Mouse (Mus musculus) left cerebral cortex, postnatal 36 days (tissue): ENCODE measurements at regions not wholly inside any gene's neighbourhood (a gene's known extent, or its start where the extent isn't known, plus 50 kb on each side); places are given as distances from the start of the nearest gene placed in this dataset.

Experiments
- DNase-seq, 2 experiments: peaks; one replicate each; pipeline ENCODE4 v3.0.0; 2021 to 2022; ENCODE audit warnings: low spot score in 2 of 2, mixed read lengths in 1 of 2
- intact Hi-C: fragments of 180-260 bp; cut with DNase I; formaldehyde crosslinking; loops from one replicate; pipeline ENCODE4 v1.15.1; 2025

DNA sequence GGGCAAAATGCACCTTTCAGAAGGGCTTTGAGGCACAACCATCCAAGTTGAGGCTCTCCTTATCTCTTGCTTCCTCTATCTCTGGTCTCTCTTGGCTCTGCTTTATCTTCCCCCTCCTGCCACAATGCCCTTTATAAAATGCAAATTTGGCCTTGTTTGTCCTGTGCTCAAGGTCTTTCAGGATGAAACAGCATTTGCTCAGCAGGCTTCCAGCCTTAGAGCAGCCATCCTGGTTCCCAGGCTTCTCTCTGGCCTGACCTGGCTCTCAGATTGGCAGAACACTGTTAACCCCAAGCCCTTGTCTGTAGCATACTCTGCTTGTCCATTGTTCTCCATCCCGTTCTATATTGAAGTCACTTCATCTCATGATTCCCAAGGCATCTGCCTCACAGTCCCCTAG lies 579.3 kb downstream of the Tmem182 start:
- intact Hi-C loops, result no loop called here
- DNase-seq, result no peak

GRCm38 (mm10) chr1:41386435-41386834 lies 581.0 kb downstream of the Tmem182 start:
- intact Hi-C loops, result no loop called here
- no peak for DNase-seq

- DNase-seq, result peak; percentile 5 to 24
- intact Hi-C loops, result no loop called here
Observed at GRCm38 (mm10) chr1:41390102-41390884, 584.9 kb downstream of the Tmem182 start.

DNA sequence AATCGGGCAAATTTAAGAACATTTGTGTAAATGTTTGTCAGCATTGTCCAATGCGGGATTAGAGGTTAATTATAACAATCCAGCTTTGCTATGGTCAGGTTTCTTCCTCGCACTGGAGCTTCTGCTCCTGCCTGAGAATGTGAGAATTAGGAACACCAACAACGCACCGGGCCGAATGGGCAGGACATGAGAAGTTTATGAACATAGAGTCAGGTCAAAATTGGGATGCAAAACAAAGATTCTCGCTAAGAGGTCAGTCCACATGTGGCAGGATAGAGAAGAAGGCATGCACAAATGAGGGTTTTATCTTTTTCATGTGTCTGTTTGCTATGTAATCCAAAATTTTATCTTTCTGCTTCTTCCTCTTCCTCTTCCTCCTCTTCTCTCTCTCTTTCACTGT lies 585.7 kb downstream of the Tmem182 start:
- intact Hi-C loops, result no loop called here

DNA sequence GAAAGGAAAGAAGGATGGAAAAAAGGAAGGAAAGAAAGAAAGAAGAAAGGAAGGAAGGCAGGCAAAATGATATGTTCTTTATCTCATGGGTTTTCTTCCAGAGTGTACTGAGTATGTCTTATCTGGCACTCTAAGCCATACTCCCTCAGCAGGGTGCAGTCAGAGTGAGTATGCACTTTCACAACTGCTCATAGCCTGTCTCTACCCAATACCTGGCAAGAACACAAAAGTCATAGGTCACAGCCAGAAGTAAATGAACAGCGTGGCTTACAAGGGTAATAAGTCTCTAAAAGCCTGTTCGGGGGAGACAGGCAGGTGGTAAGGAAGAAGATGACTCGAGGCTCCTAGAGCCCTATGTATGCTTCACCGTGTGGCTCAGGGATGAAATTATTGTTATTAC lies 587.9 kb downstream of the Tmem182 start:
- DNase-seq, result no peak
- intact Hi-C loops, result no loop called here

More for the DNA sequence above, 585.7 kb downstream of the Tmem182 start:
- no peak for DNase-seq

DNA sequence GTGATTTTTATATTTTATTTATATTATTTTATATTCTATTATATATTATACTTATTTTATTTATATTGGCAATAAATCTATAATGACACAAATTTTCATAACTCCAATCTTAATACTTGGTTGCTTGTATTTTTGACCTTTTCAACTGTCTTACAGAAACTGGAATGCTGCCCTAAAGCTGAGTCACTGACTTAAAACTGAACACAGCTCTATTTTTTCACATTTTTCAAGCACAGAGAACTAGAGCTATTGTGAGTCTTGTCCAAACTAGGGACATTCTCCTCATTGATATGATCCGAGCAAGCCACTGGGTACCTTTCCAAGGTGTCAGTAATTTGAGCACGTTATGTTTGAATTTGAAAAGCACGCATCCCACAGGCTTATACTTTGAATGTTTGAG lies 589.7 kb downstream of the Tmem182 start:
- DNase-seq, result no peak
- intact Hi-C loops, result no loop called here

DNA sequence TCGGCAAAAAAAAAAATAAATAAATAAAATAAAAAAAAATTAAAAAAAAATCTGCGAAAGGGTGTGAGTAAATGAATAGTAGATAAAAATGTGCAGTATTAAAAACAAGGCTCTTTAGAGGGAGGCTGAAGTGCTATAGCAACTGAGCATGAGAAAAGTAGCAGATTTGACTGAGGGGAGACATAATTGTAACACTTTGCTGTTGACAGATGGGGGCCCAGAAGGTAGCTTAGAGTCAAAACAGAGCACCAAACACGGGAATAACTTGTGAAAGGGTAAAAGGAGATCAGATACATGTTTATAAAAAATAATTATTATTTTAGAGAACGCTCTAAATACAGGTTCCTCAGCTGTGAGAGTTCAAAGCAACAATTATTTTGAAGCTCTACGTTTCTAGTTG lies 605.1 kb downstream of the Tmem182 start:
- intact Hi-C loops, result no loop called here
- no peak for DNase-seq

- DNase-seq, result no peak
- intact Hi-C loops, result no loop called here
Observed at GRCm38 (mm10) chr1:41411641-41412040, 606.2 kb downstream of the Tmem182 start.

- no peak for DNase-seq
- intact Hi-C loops, result no loop called here
Observed at GRCm38 (mm10) chr1:41412078-41412477, 606.7 kb downstream of the Tmem182 start.

DNA sequence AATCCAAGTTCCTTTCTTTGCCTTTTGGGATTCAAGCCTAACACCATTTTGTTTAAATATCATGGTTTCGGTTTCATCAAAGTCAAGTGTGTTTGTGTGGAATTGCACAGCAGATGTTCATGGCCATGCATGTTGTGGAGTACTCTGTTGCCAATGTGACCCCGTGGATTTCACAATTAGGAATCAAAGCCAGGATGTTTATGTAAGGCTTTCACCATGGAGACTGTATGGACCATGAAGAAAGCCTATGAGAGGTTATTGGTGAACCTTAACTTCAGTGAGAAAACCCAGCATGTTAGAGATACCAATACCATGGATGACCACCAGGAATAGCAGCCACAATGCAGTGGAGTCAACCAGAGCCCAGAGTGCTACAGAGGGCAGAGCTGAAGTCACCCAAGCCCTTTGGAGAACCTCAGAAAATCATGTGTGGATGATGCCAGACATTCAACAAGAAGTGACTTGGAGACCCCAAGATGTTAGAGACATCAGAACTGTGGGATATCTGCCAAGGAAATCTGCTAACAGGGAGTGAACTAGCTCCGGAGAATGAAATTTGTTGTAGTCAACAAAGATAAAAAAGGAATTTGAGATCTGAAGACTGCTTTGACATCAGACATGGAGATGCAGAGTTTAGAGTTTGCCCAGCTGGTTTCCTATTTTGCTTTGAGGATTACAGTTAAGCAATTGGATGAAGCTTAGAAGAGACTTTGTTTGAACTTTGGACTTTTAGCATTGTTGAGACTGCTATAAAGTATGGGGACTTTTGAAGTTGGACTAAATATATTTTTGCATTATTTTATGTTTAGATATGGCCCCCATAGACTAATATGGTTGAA lies 615.3 kb downstream of the Tmem182 start:
- intact Hi-C loops, result no loop called here
- no peak for DNase-seq

DNA sequence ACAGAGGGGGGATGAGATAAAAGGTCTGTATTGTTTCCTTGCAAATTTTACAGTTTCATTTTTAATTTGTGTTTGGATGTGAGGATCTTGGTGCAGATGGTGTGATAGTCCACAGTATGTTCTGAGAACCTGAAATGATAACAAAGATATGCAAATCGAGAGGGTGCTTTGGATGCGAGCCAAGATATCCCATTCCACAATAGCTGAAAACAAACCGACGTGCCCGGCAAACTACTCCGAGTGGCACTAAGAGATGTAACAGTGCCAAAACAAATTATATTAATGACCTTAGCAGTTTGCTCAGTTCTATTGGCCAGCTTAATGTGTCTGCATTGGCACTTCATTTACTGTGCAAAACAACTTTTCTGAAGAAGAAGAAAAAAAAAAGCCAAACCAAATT lies 622.5 kb downstream of the Tmem182 start:
- DNase-seq, result no peak
- intact Hi-C loops, result no loop called here

DNA sequence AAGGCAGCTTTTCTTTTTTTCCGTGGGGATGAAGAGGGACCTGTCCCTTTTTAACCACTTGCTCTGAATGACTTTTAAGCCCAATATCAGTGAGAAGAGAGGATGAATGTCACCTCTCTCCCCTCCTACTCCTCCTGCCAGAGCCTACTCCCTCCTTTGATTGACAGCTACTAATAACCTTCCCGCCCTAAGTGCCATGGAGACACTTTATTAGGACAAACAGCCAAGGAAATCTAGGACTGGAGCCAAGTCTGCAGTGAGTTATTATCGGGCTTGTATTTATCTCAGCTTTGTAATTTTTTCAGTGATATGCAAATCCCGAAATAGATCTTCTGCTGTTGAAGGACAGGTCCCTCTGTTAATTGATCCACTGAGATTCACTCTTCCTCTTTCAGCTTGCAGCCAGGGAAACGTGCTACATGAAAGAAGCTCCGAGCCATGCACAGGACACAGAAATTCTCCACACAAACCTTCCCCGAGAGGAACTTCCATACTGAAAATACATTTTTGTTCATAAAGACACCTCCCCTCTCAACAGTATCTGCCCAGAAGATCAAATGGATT lies 625.8 kb downstream of the Tmem182 start:
- intact Hi-C loops, result no loop called here
- no peak for DNase-seq

DNA sequence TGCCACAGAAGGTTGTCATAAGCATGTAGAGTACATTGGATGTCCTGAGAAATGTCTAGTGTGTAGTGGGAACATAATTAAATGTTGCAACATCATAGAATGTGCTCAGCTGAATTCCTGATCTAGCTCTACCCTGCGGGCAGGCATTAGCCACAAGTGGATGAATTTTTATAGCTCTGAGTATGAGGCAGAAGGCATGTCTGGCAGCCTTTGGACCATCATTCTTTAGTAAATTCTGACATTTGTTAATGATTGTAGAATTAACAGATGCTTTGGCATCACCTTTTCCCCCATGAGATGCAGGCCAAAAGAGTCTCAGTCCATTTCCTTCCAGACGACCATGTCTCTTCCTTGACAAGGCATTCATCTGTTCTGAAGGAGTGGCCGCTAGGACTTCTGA lies 630.0 kb downstream of the Tmem182 start:
- no peak for DNase-seq
- intact Hi-C loops, result no loop called here

- intact Hi-C loops, result no loop called here
- DNase-seq, result no peak
Observed at GRCm38 (mm10) chr1:41449972-41450371, 644.6 kb downstream of the Tmem182 start.
